Mouse (Mus musculus) layer of hippocampus, adult 8-10 months (tissue): Measurements from ENCODE around the gene Fut8. TPM values are rescaled to one million over a fixed set of nuclear protein-coding genes. Genes with fewer than 3 reads are reported as not detected.
"Not testable (repeated sequence)": the region's sequence is repeated elsewhere in the genome, so short reads cannot be mapped to it uniquely, and the experiment has no call there.

Experiments
- DNase-seq, 2 experiments: peaks; one replicate each; pipeline ENCODE4 v3.0.0; 2022; ENCODE audit warnings: low spot score in 2 of 2
- total RNA-seq, 4 experiments: library from RNA; stranded (reverse); gene quantifications; 2 replicates each; pipeline ENCODE4 v1.2.4; 2022

Gene Fut8
- total RNA-seq, 4 experiments from 2014 or later, result 63.6 to 85.5 (median 73.3) TPM

DNA sequence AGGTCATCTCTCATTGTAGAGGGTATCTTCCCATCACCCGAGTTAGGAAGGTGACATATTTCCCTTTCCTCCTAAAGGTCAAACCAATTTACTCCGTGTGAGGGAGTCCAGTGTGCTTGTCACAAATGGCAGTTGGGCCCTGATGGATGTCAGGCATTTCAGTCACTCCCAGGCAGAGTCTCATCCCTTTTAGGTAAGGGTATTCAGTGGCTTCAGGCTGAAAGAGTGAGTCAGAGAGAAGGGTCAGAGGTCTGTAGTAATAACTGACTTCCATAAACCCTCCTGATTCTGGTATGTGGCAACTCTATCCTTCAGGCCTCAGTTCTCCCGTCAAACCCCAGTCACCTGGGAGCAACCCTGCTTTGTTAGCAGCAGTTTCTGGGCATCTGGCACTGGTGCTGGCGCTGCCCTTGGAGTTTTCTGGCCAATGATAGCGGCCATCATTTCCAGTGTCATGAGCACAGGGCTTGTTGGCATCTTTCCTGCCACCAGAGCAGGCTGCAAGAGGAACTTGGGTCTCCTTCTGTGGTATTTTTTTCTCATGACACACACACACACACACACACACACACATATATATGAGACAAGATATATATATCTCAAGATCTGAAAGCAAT, 262.6 kb downstream of the Fut8 start:
- DNase-seq, result no peak

- no peak for DNase-seq
Observed at GRCm38 (mm10) chr12:77501466-77502240, 263.7 kb downstream of the Fut8 start.

DNA sequence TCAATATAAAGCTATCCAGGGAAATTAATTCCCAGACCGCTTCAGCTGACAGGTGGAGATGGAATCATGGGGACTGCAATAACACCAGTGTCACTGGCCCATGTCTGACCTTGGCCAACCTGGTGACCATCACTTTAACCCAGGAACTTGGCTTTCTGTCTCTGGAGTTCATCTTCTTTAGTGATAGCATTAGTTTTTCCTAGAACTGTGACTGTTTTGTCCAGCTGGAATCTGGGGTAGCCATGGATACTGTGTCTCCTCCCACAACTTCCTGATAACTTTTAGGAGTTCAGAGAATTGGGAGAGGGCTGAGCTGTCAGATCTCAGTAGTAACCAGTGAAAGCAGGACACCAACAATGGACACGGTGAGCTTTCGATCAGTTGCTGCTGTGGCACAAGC, 264.3 kb downstream of the Fut8 start:
- DNase-seq, result no peak

DNA sequence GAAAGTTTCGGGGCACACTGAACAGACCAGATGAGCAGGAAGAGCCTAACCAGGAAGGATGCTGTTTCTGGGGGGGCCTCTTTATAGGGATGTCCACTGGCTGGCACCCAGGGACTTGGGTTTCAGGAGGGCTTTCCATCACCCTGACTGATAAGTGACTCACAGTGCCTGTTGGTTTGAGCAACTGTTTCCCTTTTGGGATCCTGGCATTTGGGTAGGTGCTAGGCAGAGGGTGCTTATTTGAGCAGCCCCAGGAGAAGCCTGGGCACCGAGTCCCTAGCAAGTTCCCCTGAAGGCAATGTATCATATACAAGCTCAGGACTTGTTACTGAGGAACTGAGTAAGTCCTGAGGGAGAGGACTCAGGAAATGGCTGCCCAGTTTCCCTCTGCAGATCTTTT, 267.5 kb downstream of the Fut8 start:
- DNase-seq, result no peak

DNA sequence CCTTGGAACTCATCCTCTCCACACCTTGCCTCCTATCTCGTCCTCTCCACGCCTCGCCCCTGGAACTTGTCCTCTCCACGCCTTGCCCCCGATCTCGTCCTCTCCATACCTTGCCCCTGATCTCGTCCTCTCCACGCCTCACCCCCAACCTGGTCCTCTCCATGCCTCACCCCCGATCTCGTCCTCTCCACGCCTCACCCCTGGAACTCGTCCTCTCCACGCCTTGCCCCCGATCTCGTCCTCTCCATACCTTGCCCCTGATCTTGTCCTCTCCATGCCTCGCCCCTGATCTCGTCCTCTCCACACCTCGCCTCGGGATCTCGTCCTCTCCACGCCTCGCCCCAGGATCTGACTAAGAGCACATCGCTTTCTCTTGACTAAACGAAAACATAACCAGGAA, 269.8 kb downstream of the Fut8 start:
- no peak for DNase-seq

DNA sequence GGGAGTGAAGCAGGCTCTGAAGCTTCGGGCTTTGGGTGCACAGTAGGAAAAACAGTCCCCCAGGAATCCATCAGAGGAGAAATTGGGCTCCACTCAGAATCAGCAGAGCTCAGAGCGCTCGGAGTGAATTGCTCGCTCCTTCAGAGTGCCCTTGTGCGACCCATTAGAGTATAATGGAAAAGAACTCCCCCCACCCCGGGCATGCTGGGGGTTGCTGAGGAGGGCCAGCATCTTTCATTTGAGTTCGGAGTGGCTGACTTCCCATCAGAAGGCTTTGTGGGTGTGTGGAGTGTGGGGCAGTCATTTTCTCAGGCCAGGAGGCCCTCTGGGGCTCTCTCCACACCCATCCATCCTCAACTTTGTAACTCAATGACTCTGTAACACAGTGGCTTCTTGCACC, 272.8 kb downstream of the Fut8 start:
- DNase-seq, result no peak

DNA sequence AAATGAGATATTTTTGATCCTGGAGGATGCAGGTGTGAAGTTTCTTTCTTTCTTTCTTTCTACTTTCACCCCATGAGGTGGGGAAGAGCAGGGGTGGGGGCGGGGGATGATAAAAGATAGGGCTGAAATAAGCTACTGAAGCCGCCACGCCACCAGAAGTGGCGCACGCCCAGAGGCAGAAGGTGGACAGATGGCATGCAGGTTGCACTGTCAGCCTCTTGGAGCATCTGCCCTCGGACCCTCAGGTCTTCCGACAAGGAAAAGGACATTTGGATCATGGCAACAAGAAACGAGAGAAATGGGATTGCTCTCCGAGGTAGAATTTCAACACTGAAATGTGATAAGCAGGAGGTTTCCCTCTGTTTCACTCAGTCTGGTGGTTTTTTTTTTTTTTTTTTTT, 273.3 kb downstream of the Fut8 start:
- no peak for DNase-seq

DNA sequence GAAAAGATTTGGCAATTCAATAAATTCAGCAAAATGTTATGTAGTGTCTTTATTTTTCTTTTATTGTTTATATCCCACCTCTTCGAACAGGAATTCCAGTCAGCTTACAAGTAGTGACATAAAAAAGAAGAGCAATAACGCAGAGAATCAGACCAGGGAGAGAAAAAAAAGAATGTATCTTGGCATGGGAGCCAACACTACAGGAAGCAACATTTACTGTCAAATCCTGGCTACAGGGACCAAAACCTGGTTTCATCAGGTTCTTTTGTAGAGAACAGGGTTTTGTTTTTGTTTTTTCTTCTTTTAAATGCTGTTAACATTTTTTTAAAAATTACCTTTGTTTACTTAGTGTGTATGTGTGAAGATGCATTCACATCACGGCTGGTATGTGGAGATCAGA, 273.7 kb downstream of the Fut8 start:
- DNase-seq, result no peak

DNA sequence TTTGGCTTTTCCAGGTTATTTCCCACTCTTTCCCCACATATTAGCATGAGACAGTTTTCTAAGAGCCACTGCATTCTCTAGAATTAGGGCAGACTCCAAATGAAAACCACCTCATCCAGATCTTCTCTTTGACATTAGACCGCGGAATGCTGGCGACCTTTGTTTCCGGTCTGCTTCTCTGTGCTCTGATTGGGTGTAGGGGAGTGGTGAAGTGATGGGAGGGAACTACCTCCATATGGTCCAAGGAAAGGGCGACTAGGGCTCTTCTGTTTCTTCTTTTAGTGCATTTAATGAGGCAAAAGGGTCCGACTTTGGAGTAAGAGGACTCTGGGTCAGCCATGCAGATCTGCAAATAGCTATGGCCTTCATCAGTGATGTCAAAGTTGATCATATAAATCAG, 278.9 kb downstream of the Fut8 start:
- no peak for DNase-seq

DNA sequence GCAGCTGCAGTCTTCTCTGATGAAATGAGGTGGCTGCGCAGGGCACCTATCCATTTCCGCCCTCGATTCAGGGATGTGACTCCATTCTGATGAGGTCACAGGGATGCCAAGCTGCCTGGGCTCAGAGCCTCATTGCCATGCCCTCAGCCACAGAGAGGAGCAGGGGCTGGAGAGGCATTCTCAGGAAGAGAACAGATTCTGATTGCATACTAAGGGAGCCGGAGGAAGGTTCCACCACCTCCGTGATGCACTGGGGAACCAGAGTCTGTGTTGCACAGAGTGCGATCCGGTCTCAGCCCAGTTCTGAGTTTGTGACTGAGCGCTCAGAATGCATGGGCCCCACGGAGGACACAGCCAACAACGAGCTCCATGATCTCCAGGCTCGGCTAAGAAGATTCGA, 279.8 kb downstream of the Fut8 start:
- no peak for DNase-seq

- no peak for DNase-seq
Observed at GRCm38 (mm10) chr12:77519534-77520102, 281.7 kb downstream of the Fut8 start.

DNA sequence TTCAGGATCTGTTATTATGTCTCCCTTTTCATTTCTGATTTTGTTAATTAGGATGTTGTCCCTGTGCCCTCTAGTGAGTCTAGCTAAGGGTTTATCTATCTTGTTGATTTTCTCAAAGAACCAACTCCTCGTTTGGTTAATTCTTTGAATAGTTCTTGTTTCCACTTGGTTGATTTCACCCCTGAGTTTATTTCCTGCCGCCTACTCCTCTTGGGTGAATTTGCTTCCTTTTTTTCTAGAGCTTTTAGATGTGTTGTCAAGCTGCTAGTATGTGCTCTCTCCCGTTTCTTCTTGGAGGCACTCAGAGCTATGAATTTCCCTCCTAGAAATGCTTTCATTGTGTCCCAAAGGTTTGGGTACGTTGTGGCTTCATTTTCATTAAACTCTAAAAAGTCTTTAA, 286.1 kb downstream of the Fut8 start:
- DNase-seq, result not testable (repeated sequence)
